Mouse (Mus musculus): Measurements from ENCODE around the gene Wwc2. TPM values are rescaled to one million over a fixed set of nuclear protein-coding genes. Genes with fewer than 3 reads are reported as not detected.

The Wwc2 gene
- polyA plus RNA-seq, 1 experiment from 2014 or later: 7.2 TPM

GRCm38 (mm10) chr8:47962005-47962404 is 28.7 kb downstream of the Wwc2 start:
- 0 out of 2 replicates have a peak, but pooled peaks have one; percentile 63 for ATAC-seq (ENCODE audit: low FRiP score, low read depth)
- Histone ChIP-seq H3K4me1 (replicated peaks) (peaks cover 19% of the 10 kb centered on the region), H3K9me3 (no peaks in the 10 kb centered on the region), H3K9ac (no peak overlapping the region), H3K27ac (replicated peaks) (no peak overlapping the region), H3K36me3 (no peaks in the 10 kb centered on the region), H3K4me3 (no peak overlapping the region), H3K27me3 (no peaks in the 10 kb centered on the region), H3K4me2 (no peak overlapping the region)
- WGBS: 43% methylated on average over 6 of the region's 6 CpGs

- Histone ChIP-seq H3K4me1 (replicated peaks) (peaks cover 10% of the 10 kb centered on the region; the same call in 1 of the 2 replicates), H3K36me3 (no peaks in the 10 kb centered on the region), H3K9ac (no peak overlapping the region), H3K4me3 (no peak overlapping the region), H3K4me2 (no peak overlapping the region), H3K27ac (replicated peaks) (no peak overlapping the region), H3K9me3 (no peaks in the 10 kb centered on the region), H3K27me3 (no peaks in the 10 kb centered on the region)
- 94% methylated on average over 4 of the region's 4 CpGs for WGBS
- no peak for ATAC-seq (ENCODE audit: low FRiP score, low read depth)
Observed at GRCm38 (mm10) chr8:47957560-47957959, 33.2 kb downstream of the Wwc2 start.

GRCm38 (mm10) chr8:47951380-47951932 is 39.3 kb downstream of the Wwc2 start:
- no peak for ATAC-seq (ENCODE audit: low FRiP score, low read depth)
- 75% methylated on average over 7 of the region's 7 CpGs for WGBS
- H3K4me2 ChIP-seq: no peak overlapping the region

GRCm38 (mm10) chr8:47948836-47949235 is 41.9 kb downstream of the Wwc2 start:
- Histone ChIP-seq H3K9ac (no peak overlapping the region), H3K4me2 (no peak overlapping the region), H3K27me3 (no peaks in the 10 kb centered on the region), H3K27ac (replicated peaks) (no peak overlapping the region), H3K36me3 (no peaks in the 10 kb centered on the region), H3K4me1 (replicated peaks) (peaks cover 13% of the 10 kb centered on the region), H3K9me3 (no peaks in the 10 kb centered on the region), H3K4me3 (no peak overlapping the region)
- no peak for ATAC-seq (ENCODE audit: low FRiP score, low read depth)
- 65% methylated on average over 4 of the region's 4 CpGs for WGBS

More at GRCm38 (mm10) chr8:47951380-47951932, 39.3 kb downstream of the Wwc2 start:
- Histone ChIP-seq H3K4me1 (replicated peaks) (peaks cover 13% of the 10 kb centered on the region), H3K36me3 (no peaks in the 10 kb centered on the region), H3K9me3 (no peaks in the 10 kb centered on the region), H3K27me3 (no peaks in the 10 kb centered on the region), H3K4me3 (no peak overlapping the region), H3K27ac (replicated peaks) (no peak overlapping the region), H3K9ac (no peak overlapping the region)

- H3K4me1 ChIP-seq (replicated peaks): peaks cover 13% of the 10 kb centered on the region
- H3K27me3 ChIP-seq: no peaks in the 10 kb centered on the region
- H3K4me3 ChIP-seq: no peak overlapping the region
- H3K9me3 ChIP-seq: no peaks in the 10 kb centered on the region
- ATAC-seq (ENCODE audit: low FRiP score, low read depth): no peak
- no peak overlapping the region; the same call in none of the 2 replicates for H3K27ac ChIP-seq (replicated peaks)
- no peaks in the 10 kb centered on the region for H3K36me3 ChIP-seq
- no peak overlapping the region for H3K9ac ChIP-seq
- WGBS: 55% methylated on average over 19 of the region's 19 CpGs
- H3K4me2 ChIP-seq: peak overlapping the region; percentile 24
Observed at GRCm38 (mm10) chr8:47947672-47948618, 42.8 kb downstream of the Wwc2 start.

GRCm38 (mm10) chr8:47943049-47943448 is 47.7 kb downstream of the Wwc2 start:
- Histone ChIP-seq H3K4me3 (no peak overlapping the region), H3K4me2 (no peak overlapping the region), H3K9me3 (no peaks in the 10 kb centered on the region), H3K27ac (replicated peaks) (no peak overlapping the region), H3K4me1 (replicated peaks) (peaks cover 8% of the 10 kb centered on the region), H3K36me3 (no peaks in the 10 kb centered on the region), H3K9ac (no peak overlapping the region), H3K27me3 (no peaks in the 10 kb centered on the region)
- WGBS: 75% methylated on average over 10 of the region's 10 CpGs
- ATAC-seq (ENCODE audit: low FRiP score, low read depth): no peak

- H3K9me3 ChIP-seq: no peaks in the 10 kb centered on the region
- peaks cover 3% of the 10 kb centered on the region; the same call in 1 of the 2 replicates for H3K4me1 ChIP-seq (replicated peaks)
- H3K36me3 ChIP-seq: no peaks in the 10 kb centered on the region
- 46% methylated on average over 5 of the region's 5 CpGs for WGBS
- no peaks in the 10 kb centered on the region for H3K27me3 ChIP-seq
- H3K9ac ChIP-seq: no peak overlapping the region
- no peak overlapping the region for H3K4me2 ChIP-seq
- H3K4me3 ChIP-seq: no peak overlapping the region
- H3K27ac ChIP-seq (replicated peaks): no peak overlapping the region
- ATAC-seq (ENCODE audit: low FRiP score, low read depth): peak; percentile 67; the same call in 1 of the 2 replicates
Observed at GRCm38 (mm10) chr8:47941028-47941427, 49.7 kb downstream of the Wwc2 start.

GRCm38 (mm10) chr8:47939933-47940870 is 50.5 kb downstream of the Wwc2 start:
- H3K9ac ChIP-seq: no peak overlapping the region
- no peak overlapping the region for H3K4me2 ChIP-seq
- peak; percentile 6; the same call in 1 of the 2 replicates for ATAC-seq (ENCODE audit: low FRiP score, low read depth)
- H3K4me1 ChIP-seq (replicated peaks): peaks cover 5% of the 10 kb centered on the region; the same call in 1 of the 2 replicates
- H3K27me3 ChIP-seq: no peaks in the 10 kb centered on the region
- 82% methylated on average over 10 of the region's 10 CpGs for WGBS
- no peaks in the 10 kb centered on the region for H3K9me3 ChIP-seq
- no peak overlapping the region for H3K4me3 ChIP-seq
- peak overlapping the region; percentile 53; the same call in 1 of the 2 replicates for H3K27ac ChIP-seq (replicated peaks)
- no peaks in the 10 kb centered on the region for H3K36me3 ChIP-seq

- 86% methylated on average over 7 of the region's 7 CpGs for WGBS
- H3K36me3 ChIP-seq: no peaks in the 10 kb centered on the region
- H3K4me2 ChIP-seq: no peak overlapping the region
- no peak overlapping the region for H3K9ac ChIP-seq
- H3K4me1 ChIP-seq (replicated peaks): peaks cover 5% of the 10 kb centered on the region; the same call in 1 of the 2 replicates
- ATAC-seq (ENCODE audit: low FRiP score, low read depth): no peak
- no peak overlapping the region for H3K4me3 ChIP-seq
- no peaks in the 10 kb centered on the region for H3K9me3 ChIP-seq
- H3K27ac ChIP-seq (replicated peaks): no peak overlapping the region
- H3K27me3 ChIP-seq: no peaks in the 10 kb centered on the region
Observed at GRCm38 (mm10) chr8:47939217-47939616, 51.5 kb downstream of the Wwc2 start.

GRCm38 (mm10) chr8:47936386-47936785 is 54.3 kb downstream of the Wwc2 start:
- H3K4me1 ChIP-seq (replicated peaks): peaks cover 27% of the 10 kb centered on the region
- H3K27me3 ChIP-seq: no peaks in the 10 kb centered on the region
- H3K9ac ChIP-seq: no peak overlapping the region
- 49% methylated on average over 9 of the region's 9 CpGs for WGBS
- H3K4me3 ChIP-seq: no peak overlapping the region
- no peaks in the 10 kb centered on the region for H3K36me3 ChIP-seq
- ATAC-seq (ENCODE audit: low FRiP score, low read depth): no peak
- no peak overlapping the region for H3K4me2 ChIP-seq
- no peaks in the 10 kb centered on the region for H3K9me3 ChIP-seq
- no peak overlapping the region for H3K27ac ChIP-seq (replicated peaks)

GRCm38 (mm10) chr8:47935461-47935860 is 55.3 kb downstream of the Wwc2 start:
- Histone ChIP-seq H3K9ac (no peak overlapping the region), H3K27me3 (no peaks in the 10 kb centered on the region), H3K36me3 (no peaks in the 10 kb centered on the region), H3K4me3 (no peak overlapping the region), H3K4me2 (no peak overlapping the region), H3K9me3 (no peaks in the 10 kb centered on the region), H3K27ac (replicated peaks) (no peak overlapping the region), H3K4me1 (replicated peaks) (peaks cover 27% of the 10 kb centered on the region)
- WGBS: 85% methylated on average over 5 of the region's 5 CpGs
- ATAC-seq (ENCODE audit: low FRiP score, low read depth): no peak

Data from hindbrain, embryonic 15.5 days (tissue).